Mouse (Mus musculus) C2C12 (cell line): ENCODE results near the gene Lamc2.

Source experiments
- CEBPB ChIP-seq: IDR thresholded peaks from one replicate; pipeline ENCODE4 v1.6.1; 2011; ENCODE audit warnings: low read depth, mild to moderate bottlenecking, control low read depth, moderate library complexity
- CTCF ChIP-seq: IDR thresholded peaks from one replicate; pipeline ENCODE4 v1.5.1; 2011; ENCODE audit not compliant: control insufficient read depth, insufficient read depth, insufficient read length
- MYOG ChIP-seq: IDR thresholded peaks from one replicate; pipeline ENCODE4 v1.6.1; 2011; ENCODE audit not compliant: control insufficient read depth, insufficient read length; ENCODE audit errors: extremely low read depth
- USF1 ChIP-seq: IDR thresholded peaks from one replicate; pipeline ENCODE4 v1.6.1; 2011; ENCODE audit warnings: low read depth, mild to moderate bottlenecking, control low read depth, moderate library complexity

DNA sequence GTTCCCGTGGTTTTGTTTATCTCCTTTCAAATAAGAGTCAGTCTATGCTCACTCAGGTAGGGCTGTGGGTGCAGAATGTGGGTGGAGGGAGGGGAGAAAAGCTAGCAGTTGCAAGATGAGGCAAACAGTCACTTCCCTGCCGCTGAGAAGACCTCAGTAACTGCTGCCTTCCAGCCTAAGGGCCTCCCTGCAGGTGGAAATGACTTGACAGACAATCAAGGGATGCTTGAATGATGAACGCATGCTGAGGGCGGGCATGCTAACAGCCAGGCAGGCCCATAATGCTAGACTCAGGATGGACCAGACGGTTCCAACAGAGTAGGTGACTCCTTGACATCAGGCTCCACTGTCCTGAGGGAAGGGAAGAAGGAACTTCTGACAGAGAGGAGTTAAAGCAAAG is 29.4 kb upstream of the Lamc2 start:
- TF ChIP-seq CTCF (no peak), CEBPB (no peak), MYOG (no peak), USF1 (no peak)
